Mouse (Mus musculus) gastrocnemius, postnatal 36 days (tissue): ENCODE data around the gene Atp5d. TPM values are rescaled to one million over a fixed set of nuclear protein-coding genes. Genes with fewer than 3 reads are reported as not detected.

Experiments used
- DNase-seq, 2 experiments: peaks; one replicate each; pipeline ENCODE4 v3.0.0; 2022
- intact Hi-C: fragments of 180-260 bp; cut with DNase I; formaldehyde crosslinking; loops from one replicate; pipeline ENCODE4 v1.15.1; 2025
- total RNA-seq, 2 experiments: library from RNA; stranded (reverse); gene quantifications; 2 replicates each; pipeline ENCODE4 v1.2.3; 2021

Gene Atp5d
- total RNA-seq, 2 experiments from 2014 or later = 600 to 616 TPM

DNA sequence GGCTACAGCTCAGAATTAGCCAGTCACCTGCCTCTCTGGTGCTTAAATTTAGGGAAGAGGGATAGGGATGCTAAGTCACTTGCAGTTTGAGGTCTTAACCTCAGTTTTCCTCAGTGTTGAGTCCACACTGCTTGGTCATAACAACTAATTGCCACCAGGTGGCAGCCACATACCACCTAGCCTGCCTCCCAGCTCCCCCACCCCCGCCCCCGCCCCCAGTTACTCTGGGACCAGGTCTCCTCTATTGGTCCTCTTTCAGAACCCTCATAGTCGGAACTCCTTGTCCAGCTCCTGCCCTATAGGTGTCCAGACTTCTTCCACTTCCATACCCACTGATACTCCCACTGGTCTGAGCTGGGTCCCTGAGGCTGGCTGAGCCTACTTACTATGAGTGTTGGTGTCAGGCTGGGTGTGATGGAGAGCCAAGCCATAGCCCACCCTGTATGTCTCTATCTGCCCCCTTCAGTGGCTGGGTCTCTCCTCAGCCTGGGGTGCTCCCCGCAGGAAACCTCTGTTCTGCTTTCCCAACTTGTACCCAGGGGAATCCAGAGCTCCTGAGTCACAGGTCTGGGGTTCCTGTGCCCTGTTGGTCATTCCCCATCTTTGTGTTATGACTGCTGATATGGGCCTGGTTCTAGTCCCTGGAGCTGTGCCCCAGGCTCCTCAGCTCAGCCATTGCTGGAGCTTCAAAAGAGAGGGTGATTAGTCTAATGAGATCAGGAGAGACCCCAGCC lies 37.3 kb downstream of the Atp5d start:
- intact Hi-C loops = loop anchor here (1.0 kb wide), 1 partner anchor 70 kb away; no protein-coding TSS in a partner anchor
- DNase-seq = no peak

DNA sequence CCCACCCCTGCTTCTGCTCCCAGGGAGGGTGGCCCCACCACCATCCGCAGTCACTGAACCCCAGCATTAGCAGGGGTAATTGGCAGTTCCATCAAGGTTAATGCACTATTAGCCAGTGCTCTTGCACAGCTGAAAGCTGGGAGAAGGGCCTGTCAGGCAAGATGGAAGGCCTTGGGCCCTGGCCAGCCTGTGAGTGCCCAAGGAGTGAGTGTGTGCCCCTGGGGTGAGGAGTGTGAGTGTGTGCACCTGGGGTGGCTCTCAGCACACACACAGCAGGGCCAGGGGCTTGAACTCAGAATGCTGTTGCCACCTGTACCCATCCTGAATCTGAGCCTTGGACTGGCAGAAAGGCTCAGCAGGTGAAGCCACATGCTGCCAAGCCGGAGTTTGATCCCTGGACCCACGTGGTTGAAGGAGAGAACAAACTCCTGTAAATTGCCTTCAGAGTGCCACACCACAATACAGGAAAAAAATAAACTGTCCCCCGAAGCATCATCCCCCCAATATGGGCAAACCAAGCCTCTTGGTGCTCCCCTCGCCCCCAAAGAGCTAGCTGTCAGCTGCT lies 37.9 kb downstream of the Atp5d start:
- intact Hi-C loops = no loop called here
- no peak for DNase-seq

DNA sequence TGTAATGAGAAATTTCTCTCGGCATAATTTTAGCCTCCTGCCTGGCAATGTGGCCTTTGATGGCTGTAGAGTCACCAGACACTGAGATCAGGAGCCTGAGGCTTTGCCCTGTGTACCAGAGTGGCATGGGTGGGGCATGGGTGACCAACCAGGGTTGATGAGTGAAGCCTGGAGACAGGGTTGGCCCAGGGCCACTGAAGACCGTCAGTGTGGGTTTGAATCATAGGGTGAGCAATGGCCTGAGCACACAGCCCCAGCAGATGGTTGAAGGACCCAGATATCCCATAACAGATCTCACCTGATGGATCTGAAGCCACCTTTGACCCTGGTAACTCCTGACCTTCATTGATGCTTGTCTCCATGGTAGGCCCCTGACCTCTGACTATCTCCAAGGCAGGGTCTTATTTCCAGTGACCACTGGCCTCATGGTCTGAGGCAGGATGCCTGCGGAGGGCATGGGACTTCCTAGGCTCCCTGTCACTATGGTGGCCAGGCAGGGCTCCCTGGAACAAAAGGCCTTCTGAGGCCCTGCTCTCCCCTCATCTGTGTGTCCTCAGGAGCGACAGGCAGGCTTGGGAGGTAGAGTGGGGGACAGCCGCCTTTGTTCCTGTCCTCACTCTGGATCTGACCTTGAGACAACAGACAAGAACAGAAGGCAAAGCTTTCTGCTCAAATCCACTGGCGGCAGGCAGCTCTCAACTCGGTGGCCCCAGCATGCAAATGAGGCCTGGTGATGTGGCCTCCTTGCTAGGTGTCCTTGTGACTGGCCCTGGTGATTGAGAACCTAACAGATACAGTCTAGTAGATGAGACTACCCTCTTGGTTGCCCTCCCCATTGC lies 39.2 kb downstream of the Atp5d start:
- intact Hi-C loops = no loop called here
- no peak for DNase-seq

DNA sequence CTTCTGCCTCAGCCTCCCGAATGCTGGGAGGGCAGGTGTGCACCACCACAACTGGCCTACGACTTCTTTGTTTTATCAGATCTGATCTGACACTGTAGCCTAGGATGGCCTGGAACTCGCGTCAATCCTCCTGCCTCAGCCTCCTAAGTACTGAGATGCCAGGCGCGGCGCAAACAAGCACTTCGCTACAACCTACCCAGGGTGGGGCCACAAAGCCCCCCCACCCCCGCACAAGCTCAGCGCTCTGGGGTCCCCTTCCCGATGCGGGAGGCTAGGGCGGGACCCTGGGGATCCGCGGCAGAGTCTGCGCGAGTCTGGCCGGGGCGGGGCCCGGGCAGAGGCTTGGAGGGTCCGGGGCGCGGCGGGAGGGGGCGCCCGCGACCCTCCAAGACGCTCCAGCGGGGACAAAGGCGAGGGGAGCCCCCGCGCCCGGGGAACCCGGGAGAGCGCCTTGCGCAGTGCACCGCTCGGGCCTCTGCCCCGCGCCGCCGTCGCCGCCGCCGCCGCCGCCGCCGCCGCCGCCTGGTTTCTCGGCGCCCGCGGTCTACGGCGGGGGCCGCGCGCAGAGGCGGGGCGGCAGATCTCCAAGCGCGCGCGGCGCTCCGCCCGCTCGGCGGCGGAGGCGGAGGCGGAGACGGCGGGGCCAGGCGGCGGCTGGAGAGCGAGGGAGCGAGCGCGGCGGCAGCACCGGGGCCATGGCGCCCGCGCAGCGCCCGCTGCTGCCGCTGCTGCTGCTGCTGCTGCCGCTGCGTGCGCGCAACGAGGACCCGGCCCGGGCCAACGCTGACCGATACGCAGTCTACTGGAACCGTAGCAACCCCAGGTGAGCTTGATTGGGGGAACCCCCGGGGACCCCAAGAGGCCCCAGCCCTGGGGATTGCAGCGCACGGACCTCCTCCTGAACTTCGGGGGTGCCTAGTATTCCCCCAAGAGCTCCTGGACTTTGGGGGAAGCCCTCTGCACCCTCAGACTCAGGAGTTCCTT lies 40.9 kb downstream of the Atp5d start, which contains the start of gene Efna2:
Gene Efna2 (plus strand): TSS at position 415 of the 984 bp plus-strand sequence.
- intact Hi-C loops = no loop called here
- no peak for DNase-seq

DNA sequence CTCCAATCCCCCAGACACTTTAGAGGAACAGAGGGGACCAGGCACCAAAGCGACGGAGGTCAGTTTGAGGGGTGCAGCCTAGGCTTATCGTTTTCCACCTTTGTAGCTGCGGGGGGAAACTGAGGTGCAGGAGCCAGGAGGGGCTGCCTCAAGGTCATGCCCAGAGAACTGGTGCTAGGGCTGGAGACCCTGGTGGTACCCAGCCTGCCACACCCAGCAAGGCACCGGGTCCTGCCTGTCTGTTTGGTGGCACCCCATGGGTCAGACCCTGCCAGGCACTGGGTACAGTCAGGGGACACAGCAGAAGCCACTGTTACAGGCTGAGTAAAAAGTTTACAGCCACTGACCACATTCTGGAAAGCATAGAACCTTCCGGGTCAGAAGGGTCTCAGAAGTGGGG lies 41.9 kb downstream of the Atp5d start:
- DNase-seq = no peak
- intact Hi-C loops = no loop called here

DNA sequence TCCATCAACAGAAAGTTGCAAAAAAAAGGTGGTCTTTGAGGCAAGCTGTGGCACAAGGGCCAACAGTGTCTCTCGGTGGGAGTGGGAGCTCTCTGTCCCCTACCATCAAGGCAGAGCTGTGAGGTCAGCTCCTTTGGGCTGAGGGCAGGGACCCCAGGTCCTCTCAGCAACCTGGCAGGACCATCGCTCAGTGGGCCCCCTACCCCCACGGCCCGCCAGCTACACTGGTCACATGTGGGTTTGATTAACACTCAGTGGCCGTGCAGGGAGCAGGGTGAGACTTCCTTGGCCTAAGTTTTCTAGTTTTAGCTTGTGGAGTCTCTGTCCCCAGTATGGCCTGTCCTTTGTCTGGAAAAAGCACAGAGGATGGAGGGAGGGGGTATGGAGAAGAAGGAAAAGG lies 42.4 kb downstream of the Atp5d start:
- intact Hi-C loops = no loop called here
- DNase-seq = no peak

DNA sequence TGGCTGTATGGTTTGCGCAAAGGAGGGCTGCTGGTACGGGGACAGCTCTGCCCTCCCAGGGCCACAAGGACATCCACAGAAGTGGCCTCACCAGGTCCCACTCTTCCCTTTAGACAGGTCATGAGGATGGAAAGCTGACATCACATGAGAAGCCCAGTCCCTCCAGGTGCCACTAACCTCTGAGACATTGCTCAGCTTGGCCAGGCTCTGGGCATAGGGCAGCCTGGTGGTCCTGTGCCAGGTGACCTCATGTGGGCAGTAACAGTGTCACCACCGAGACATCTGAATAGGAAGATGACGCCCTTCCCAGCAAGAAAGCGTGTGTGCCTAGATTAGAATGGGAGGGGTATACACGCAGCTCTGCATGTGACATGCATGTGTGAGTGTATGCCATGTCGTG lies 44.1 kb downstream of the Atp5d start:
- intact Hi-C loops = no loop called here
- DNase-seq = no peak

DNA sequence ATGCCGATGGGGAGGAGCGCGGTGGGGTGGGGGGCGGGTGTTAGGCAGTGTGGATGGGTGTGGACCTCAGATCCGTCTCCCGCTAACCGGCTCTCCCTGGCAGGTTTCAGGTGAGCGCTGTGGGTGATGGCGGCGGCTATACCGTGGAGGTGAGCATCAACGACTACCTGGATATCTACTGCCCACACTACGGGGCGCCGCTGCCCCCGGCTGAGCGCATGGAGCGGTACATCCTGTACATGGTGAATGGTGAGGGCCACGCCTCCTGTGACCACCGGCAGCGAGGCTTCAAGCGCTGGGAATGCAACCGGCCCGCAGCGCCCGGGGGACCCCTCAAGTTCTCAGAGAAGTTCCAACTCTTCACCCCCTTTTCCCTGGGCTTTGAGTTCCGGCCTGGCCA lies 48.2 kb downstream of the Atp5d start:
- intact Hi-C loops = no loop called here

DNA sequence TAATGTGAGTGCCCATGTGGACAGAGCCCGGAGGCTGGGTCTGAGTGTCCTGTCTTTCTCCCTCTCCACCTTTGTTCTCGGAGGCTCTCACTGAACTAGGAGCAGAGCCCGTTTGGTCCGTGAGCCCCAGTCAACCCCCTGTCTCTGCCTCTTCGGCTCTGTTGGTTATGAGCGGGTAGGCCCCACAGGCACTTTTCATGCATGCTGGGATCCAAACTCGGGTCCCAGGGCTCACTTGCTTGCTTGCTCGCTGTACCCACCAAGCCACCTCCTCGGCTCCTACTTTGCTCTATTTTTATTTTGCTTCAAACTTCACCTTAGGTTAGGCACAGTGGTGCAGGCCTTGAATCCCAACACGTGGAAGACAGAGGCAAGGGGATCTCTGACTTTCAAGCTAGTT lies 49.3 kb downstream of the Atp5d start:
- intact Hi-C loops = no loop called here
- DNase-seq = no peak

More for the DNA sequence above, 48.2 kb downstream of the Atp5d start:
- no peak for DNase-seq

DNA sequence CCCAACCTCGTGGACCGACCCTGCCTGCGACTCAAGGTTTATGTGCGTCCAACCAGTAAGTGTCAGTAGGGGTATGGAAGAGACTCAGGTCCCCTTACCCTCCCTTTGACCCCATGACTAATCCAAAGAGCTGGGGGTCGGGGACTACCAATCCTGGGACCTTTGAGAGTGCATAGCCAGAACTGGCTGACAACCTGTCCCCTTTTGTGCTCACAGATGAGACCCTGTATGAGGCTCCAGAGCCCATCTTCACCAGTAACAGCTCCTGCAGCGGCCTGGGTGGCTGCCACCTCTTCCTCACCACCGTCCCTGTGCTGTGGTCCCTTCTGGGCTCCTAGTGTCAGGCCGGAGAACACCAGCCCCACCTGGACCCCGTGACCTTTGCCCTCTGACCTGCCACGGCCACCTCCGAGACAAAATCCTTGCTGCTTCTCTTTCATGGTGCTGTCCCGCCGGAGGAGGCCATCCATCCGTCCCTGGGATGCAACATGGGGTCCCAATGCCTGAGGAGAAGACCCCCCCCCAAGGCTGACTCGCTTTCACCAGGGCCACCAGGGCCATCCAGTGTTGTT lies 50.1 kb downstream of the Atp5d start:
- intact Hi-C loops = no loop called here

DNA sequence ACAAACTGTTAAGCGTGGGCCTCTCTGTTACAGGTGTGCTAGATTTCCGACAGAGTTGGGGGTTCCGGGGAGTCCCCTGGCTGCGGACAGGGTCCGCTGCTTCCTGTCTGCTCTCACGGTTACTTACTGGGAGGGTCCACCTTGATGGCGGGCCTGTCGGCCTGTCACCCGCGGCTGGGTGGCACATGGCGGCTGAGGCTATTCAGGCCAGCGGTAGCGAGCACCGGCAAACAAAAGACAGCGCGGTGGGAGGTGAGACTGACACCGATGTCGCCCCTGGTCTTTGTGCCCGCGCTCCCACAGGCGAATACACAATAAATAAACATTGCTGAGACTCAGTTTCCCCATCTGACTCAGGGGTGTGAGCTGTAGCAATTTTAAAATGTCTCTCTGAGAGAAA lies 51.6 kb downstream of the Atp5d start:
- no peak for DNase-seq
- intact Hi-C loops = no loop called here

More for the DNA sequence above, 50.1 kb downstream of the Atp5d start:
- DNase-seq = no peak

DNA sequence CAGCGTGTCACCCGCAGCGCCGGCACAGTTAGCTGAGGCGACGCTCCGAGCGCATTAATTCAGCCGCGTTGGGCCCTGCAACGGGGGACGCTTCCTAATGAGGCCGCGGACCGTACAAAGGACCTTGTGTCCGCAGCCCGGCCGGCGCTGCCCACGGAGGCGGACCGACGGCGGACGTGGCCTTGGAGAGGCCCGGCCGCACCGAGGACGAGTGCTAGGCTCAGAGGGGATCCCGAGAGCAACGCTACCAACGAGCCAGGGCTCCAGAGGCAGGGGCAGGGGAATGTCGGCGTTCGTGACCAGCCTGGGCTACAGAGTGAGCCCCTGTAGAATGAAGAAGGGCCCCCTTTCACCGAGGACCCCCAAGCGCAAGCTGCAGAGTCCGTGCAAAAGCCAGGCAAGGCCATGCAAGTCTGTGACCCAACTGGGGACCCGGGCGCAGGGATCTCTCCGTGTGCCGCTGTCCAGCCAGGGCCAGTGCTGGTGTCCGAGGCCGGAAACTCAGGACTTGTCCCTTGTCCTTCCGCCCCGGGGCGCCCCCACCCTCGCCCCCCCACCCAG lies 52.1 kb downstream of the Atp5d start:
- DNase-seq = no peak

DNA sequence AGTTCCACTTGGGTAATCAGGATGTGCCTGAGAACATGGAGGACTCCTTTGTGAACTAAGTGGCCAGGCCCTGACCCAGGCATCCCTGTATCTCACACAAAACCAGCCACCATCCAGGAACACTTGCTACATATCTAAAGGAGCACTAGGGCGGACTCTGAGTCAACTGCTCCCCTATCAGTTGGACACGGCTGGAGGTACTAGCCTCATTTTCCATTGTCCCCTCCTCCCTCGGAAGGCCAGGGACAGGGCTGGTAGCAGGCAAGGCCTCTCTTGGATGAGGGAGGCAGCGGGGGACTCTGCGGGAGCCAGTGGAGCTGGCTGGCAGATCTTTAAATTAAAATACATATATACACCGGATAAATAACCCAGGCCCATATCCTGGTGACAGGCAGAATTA lies 55.5 kb downstream of the Atp5d start:
- intact Hi-C loops = no loop called here

More for the DNA sequence above, 52.1 kb downstream of the Atp5d start:
- intact Hi-C loops = no loop called here

DNA sequence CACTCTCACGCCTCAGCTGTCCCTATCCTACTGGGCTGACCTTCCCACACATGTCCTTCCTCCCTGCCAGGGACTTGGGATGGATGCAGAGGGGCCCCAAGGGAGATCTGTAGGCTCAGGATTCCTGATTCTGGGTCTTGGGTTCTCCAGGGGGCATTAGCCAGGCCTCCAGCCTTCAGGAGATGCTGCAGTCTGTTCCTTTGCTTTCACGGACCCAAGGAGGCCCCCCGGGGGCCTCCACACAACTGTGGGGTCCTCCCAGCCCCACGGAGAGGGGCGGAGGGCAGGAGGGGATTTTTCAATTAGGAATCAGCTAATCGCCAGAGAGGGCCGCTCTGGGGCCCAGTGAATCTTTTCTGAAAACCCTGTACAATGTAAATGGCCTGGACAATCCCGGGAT lies 56.0 kb downstream of the Atp5d start:
- no peak for DNase-seq

More for the DNA sequence above, 55.5 kb downstream of the Atp5d start:
- DNase-seq = no peak

More for the DNA sequence above, 56.0 kb downstream of the Atp5d start:
- intact Hi-C loops = no loop called here

Other genes with a start within 250 kb of the Atp5d start
- gene Cfd, start 247.8 kb upstream of the Atp5d start, total RNA-seq = 10 to 100 TPM; 47.6 to 86.0 TPM
- gene Med16, start 229.7 kb upstream of the Atp5d start, total RNA-seq = 10 to 100 TPM; 27.5 to 35.3 TPM
- not detected for gene Gm26602, start 227.8 kb upstream of the Atp5d start, total RNA-seq
- under 1 TPM in 1 of 2 experiments, not detected in 1; 0.23 TPM for gene Kiss1r, start 221.7 kb upstream of the Atp5d start, total RNA-seq
- gene R3hdm4, start 217.4 kb upstream of the Atp5d start, total RNA-seq = 100 to 1,000 TPM; 114 to 118 TPM
- gene Arid3a, start 211.6 kb upstream of the Atp5d start, total RNA-seq = 1 to 10 TPM; 1.3 to 1.8 TPM
- 10 to 100 TPM; 17.5 to 23.9 TPM for gene Wdr18, start 178.5 kb upstream of the Atp5d start, total RNA-seq
- under 1 TPM; 0.07 to 0.15 TPM for gene Grin3b, start 167.9 kb upstream of the Atp5d start, total RNA-seq
- gene Tmem259, start 154.3 kb upstream of the Atp5d start, total RNA-seq = 10 to 100 TPM; 71.5 to 72.4 TPM
- gene Cnn2, start 150.0 kb upstream of the Atp5d start, total RNA-seq = 1 to 10 TPM; 5.2 to 6.0 TPM
- 1 to 10 TPM; 5.4 to 5.8 TPM for gene Abca7, start 142.1 kb upstream of the Atp5d start, total RNA-seq
- gene Arhgap45, start 122.0 kb upstream of the Atp5d start, total RNA-seq = 1 to 10 TPM; 1.1 to 2.7 TPM
- gene Polr2e, start 98.8 kb upstream of the Atp5d start, total RNA-seq = 10 to 100 TPM; 36.0 to 42.5 TPM
- gene Gpx4, start 91.5 kb upstream of the Atp5d start, total RNA-seq = 100 to 1,000 TPM; 500 to 536 TPM
- gene Sbno2, start 33.1 kb upstream of the Atp5d start, total RNA-seq = 1 to 10 TPM; 4.5 to 7.3 TPM
- gene Stk11, start 22.8 kb upstream of the Atp5d start, total RNA-seq = 100 to 1,000 TPM; 120 to 135 TPM
- 1 to 10 TPM; 1.4 to 2.1 TPM for gene Cbarp, start 2.2 kb downstream of the Atp5d start, total RNA-seq
- 10 to 100 TPM; 37.6 to 49.3 TPM for gene Midn, start 9.6 kb downstream of the Atp5d start, total RNA-seq
- gene Cirbp, start 27.4 kb downstream of the Atp5d start, total RNA-seq = 10 to 100 TPM; 22.6 to 28.3 TPM
- gene 1600002K03Rik, start 34.3 kb downstream of the Atp5d start, total RNA-seq = 1 to 10 TPM; 4.7 to 5.1 TPM
- gene Efna2, start 40.9 kb downstream of the Atp5d start, total RNA-seq = under 1 TPM; 0.27 to 0.31 TPM
- 10 to 100 TPM; 12.3 to 14.3 TPM for gene Mum1, start 87.8 kb downstream of the Atp5d start, total RNA-seq
- gene Ndufs7, start 110.5 kb downstream of the Atp5d start, total RNA-seq = 100 to 1,000 TPM; 516 to 553 TPM
- gene Gamt, start 122.4 kb downstream of the Atp5d start, total RNA-seq = 10 to 100 TPM; 35.1 to 59.8 TPM
- 10 to 100 TPM; 30.0 to 40.4 TPM for gene Dazap1, start 122.9 kb downstream of the Atp5d start, total RNA-seq
- gene Rps15, start 153.8 kb downstream of the Atp5d start, total RNA-seq = 100 to 1,000 TPM; 529 to 644 TPM
- gene Apc2, start 157.3 kb downstream of the Atp5d start, total RNA-seq = under 1 TPM; 0.54 to 0.57 TPM
- gene 2310011J03Rik, start 181.9 kb downstream of the Atp5d start, total RNA-seq = 1 to 10 TPM; 5.5 to 6.2 TPM
- gene Pcsk4, start 190.9 kb downstream of the Atp5d start, total RNA-seq = 1 to 10 TPM; 1.1 to 2.0 TPM
- 1 to 10 TPM; 1.3 to 1.5 TPM for gene Reep6, start 191.3 kb downstream of the Atp5d start, total RNA-seq
- 10 to 100 TPM; 27.4 to 38.1 TPM for gene Adamtsl5, start 209.8 kb downstream of the Atp5d start, total RNA-seq
- under 1 TPM; 0.15 to 0.20 TPM for gene Plk5, start 217.8 kb downstream of the Atp5d start, total RNA-seq
- 1 to 10 TPM; 3.4 to 4.5 TPM for gene Mex3d, start 249.0 kb downstream of the Atp5d start, total RNA-seq